Mouse (Mus musculus) ES-Bruce4 (cell line): ENCODE results near the gene Lyrm4.

Source experiments
- CTCF ChIP-seq: IDR thresholded peaks from one replicate; pipeline ENCODE4 v1.8.1; 2011; ENCODE audit warnings: low read depth, low read length
- EP300 ChIP-seq: IDR thresholded peaks from 2 replicates; pipeline ENCODE4 v1.6.1; 2011; ENCODE audit warnings: low read depth, low read length; ENCODE audit not compliant: insufficient read depth
- POLR2A ChIP-seq: IDR thresholded peaks from one replicate; pipeline ENCODE4 v1.8.1; 2011; ENCODE audit warnings: low read length; ENCODE audit not compliant: insufficient read depth

GRCm38 (mm10) chr13:36074484-36074883, 42.8 kb downstream of the Lyrm4 start:
- TF ChIP-seq POLR2A: no peak
- no peak for TF ChIP-seq CTCF
- no peak for TF ChIP-seq EP300
